Mouse (Mus musculus): Measurements from ENCODE around the gene Rapgef2. TPM values are rescaled to one million over a fixed set of nuclear protein-coding genes. Genes with fewer than 3 reads are reported as not detected.

The Rapgef2 gene
- total RNA-seq, 2 experiments from 2014 or later: 5.4 to 11.2 TPM

DNA sequence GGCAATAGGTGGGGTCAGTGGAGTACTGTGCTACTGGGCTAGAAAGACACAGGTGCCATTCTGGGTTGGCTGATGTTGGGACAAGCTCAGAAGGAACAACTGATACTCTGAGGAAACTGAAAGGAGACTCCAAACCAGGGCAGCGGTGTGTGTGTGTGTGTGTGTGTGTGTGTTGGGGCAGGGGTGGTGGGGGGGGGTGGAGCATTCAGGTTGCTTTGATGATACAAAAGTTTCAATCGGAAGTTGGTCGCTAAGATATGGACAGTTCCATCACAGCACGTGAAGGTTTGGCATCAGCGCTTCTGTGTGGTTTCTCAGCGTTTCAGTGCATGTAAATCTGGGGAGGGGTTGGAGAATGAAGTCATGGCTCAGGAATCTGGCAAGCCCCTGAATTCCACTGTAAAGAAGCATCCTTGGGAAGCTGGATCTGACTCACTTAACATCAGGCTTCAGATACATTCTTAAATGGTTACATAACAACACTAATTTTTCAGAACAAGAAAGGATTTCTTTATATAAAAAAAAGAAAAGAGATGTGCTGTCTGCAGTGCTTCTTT, 157.2 kb downstream of the Rapgef2 start:
- ATAC-seq (replicated peaks; ENCODE audit: low FRiP score, low TSS enrichment, poor library complexity, severe bottlenecking): no peak

- ATAC-seq (replicated peaks; ENCODE audit: low FRiP score, low TSS enrichment, poor library complexity, severe bottlenecking): no peak
Measured at GRCm38 (mm10) chr3:79127797-79128196, 158.5 kb downstream of the Rapgef2 start.

DNA sequence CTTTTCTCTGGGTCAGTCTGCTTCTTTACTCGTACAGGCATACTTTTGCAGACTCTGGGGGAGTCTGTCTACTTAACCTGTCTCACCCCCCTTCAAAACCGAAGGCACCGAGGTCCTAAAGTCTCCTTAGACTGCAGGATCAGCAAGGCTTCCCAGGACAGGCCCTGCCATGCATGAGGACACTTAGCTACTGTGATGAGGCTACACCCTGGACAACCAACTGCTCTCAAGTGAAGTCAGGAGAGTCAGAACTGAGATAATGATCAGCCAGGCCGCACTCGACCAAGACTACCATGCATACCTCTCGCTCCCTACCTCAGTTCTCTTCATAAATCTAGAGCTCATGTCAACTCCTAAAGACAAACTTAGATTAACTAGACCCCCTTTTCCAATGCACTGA, 159.5 kb downstream of the Rapgef2 start:
- no peak for ATAC-seq (replicated peaks; ENCODE audit: low FRiP score, low TSS enrichment, poor library complexity, severe bottlenecking)

DNA sequence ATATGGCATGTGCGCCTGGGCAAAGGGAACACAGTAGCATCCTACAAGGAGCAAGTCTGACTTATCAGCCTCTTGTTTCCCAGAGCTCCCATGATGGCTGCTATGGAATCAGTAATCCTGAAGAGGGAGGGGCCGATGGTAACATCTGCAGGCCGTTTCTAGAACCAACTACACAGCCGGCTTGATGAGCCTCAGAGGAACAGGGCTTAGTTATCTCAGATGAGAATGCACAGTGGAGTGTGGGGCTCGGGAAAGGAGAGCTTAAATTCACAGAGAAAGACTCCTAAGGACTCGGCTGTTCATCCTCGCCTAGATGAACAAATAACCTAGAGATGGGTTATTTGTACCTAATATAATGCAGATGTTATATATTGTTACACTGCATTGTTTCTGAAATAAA, 164.9 kb downstream of the Rapgef2 start:
- no peak for ATAC-seq (replicated peaks; ENCODE audit: low FRiP score, low TSS enrichment, poor library complexity, severe bottlenecking)

GRCm38 (mm10) chr3:79119983-79120382, 166.3 kb downstream of the Rapgef2 start:
- no peak for ATAC-seq (replicated peaks; ENCODE audit: low FRiP score, low TSS enrichment, poor library complexity, severe bottlenecking)

- ATAC-seq (replicated peaks; ENCODE audit: low FRiP score, low TSS enrichment, poor library complexity, severe bottlenecking): no peak; the same call in 1 of the 2 replicates
Measured at GRCm38 (mm10) chr3:79110153-79110552, 176.2 kb downstream of the Rapgef2 start.

- no peak for ATAC-seq (replicated peaks; ENCODE audit: low FRiP score, low TSS enrichment, poor library complexity, severe bottlenecking)
Measured at GRCm38 (mm10) chr3:79108246-79108645, 178.1 kb downstream of the Rapgef2 start.

- no peak for ATAC-seq (replicated peaks; ENCODE audit: low FRiP score, low TSS enrichment, poor library complexity, severe bottlenecking)
Measured at GRCm38 (mm10) chr3:79106360-79106759, 180.0 kb downstream of the Rapgef2 start.

- no peak for ATAC-seq (replicated peaks; ENCODE audit: low FRiP score, low TSS enrichment, poor library complexity, severe bottlenecking)
Measured at GRCm38 (mm10) chr3:79103604-79104003, 182.7 kb downstream of the Rapgef2 start.

GRCm38 (mm10) chr3:79101737-79102136, 184.6 kb downstream of the Rapgef2 start:
- ATAC-seq (replicated peaks; ENCODE audit: low FRiP score, low TSS enrichment, poor library complexity, severe bottlenecking): no peak

- no peak for ATAC-seq (replicated peaks; ENCODE audit: low FRiP score, low TSS enrichment, poor library complexity, severe bottlenecking)
Measured at GRCm38 (mm10) chr3:79100831-79101230, 185.5 kb downstream of the Rapgef2 start.

- ATAC-seq (replicated peaks; ENCODE audit: low FRiP score, low TSS enrichment, poor library complexity, severe bottlenecking): no peak
Measured at GRCm38 (mm10) chr3:79089091-79089490, 197.2 kb downstream of the Rapgef2 start.

DNA sequence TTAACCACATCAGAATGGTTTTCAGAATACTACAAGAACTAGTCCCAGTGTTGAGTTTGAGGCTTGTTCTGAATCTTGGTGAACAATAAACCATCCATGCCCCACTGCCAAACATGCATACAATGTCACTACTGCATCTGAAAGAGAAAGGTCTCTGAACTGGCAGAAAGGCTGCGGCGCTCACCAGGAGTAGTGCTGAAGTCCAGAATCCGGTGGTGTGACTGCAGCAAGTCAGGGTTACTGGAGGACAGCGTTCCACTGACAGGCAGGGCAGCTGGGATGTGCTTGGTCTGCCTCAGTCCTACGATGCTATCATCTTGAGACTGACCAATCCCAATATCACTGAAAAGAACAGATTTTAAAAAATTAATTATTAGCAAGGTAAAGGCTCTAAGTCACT, 197.9 kb downstream of the Rapgef2 start:
- ATAC-seq (replicated peaks; ENCODE audit: low FRiP score, low TSS enrichment, poor library complexity, severe bottlenecking): no peak

- ATAC-seq (replicated peaks; ENCODE audit: low FRiP score, low TSS enrichment, poor library complexity, severe bottlenecking): no peak
Measured at GRCm38 (mm10) chr3:79086282-79086681, 200.0 kb downstream of the Rapgef2 start.

- ATAC-seq (replicated peaks; ENCODE audit: low FRiP score, low TSS enrichment, poor library complexity, severe bottlenecking): no peak
Measured at GRCm38 (mm10) chr3:79083881-79084280, 202.4 kb downstream of the Rapgef2 start.

DNA sequence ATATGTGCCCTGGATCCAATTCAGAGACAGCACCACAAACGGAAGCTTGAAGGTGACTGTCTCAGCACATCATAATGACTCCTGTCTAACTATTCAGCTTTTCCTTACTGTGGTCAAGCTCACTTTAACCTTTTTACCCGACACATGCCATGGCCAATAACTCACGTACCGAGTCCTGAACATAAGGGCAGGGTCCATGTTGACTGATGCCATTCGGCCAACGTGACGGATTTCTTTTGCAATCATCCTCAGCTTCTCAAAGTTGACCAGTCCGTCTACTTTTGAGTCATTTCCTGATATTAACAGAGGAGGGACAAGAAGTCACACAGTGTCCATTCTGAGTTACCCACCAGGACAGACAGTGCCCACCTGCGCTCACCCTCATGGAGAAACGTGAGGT, 203.3 kb downstream of the Rapgef2 start:
- ATAC-seq (replicated peaks; ENCODE audit: low FRiP score, low TSS enrichment, poor library complexity, severe bottlenecking): no peak

GRCm38 (mm10) chr3:79079076-79079475, 207.2 kb downstream of the Rapgef2 start:
- no peak for ATAC-seq (replicated peaks; ENCODE audit: low FRiP score, low TSS enrichment, poor library complexity, severe bottlenecking)

GRCm38 (mm10) chr3:79074970-79075369, 211.3 kb downstream of the Rapgef2 start:
- ATAC-seq (replicated peaks; ENCODE audit: low FRiP score, low TSS enrichment, poor library complexity, severe bottlenecking): no peak

GRCm38 (mm10) chr3:79073541-79074244, 212.6 kb downstream of the Rapgef2 start:
- peak; percentile 92 for ATAC-seq (replicated peaks; ENCODE audit: low FRiP score, low TSS enrichment, poor library complexity, severe bottlenecking)

GRCm38 (mm10) chr3:79071561-79071960, 214.8 kb downstream of the Rapgef2 start:
- ATAC-seq (replicated peaks; ENCODE audit: low FRiP score, low TSS enrichment, poor library complexity, severe bottlenecking): no peak

DNA sequence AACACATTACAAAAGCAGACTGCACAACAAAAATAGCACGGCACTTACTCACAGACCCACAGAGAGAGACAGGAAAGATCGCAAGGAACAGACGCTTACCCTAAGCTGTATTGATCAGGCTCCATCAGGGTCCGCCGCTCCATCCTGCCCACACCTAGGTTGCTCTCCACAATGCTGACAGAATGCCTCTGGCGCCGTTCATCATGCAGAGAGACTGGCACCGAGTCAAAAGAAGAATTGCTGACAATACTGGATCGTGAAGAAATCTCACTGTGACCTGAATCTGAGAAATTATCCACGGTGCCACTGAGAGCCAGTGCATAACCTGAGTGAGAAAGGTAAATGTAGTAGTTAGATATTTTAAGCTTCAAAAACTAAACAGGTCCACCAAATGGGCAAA, 216.4 kb downstream of the Rapgef2 start:
- no peak for ATAC-seq (replicated peaks; ENCODE audit: low FRiP score, low TSS enrichment, poor library complexity, severe bottlenecking)
